Mouse (Mus musculus) bone marrow, adult 2 months (tissue): Measurements from ENCODE around the gene Srrm4.

Experiments used
- CTCF ChIP-seq: fragments of 200-500 bp; IDR thresholded peaks from 2 replicates; pipeline ENCODE4 v1.5.1; 2011; ENCODE audit warnings: low read length, control low read depth; ENCODE audit not compliant: control insufficient read depth, insufficient read depth
- POLR2A ChIP-seq: fragments of 200-500 bp; IDR thresholded peaks from 2 replicates; pipeline ENCODE4 v1.6.1; 2011; ENCODE audit warnings: low read depth, mild to moderate bottlenecking, control low read depth, low read length, borderline replicate concordance; ENCODE audit not compliant: control insufficient read depth

GRCm38 (mm10) chr5:116556614-116557013 is 35.0 kb downstream of the Srrm4 start:
- TF ChIP-seq POLR2A (no peak), CTCF (no peak)
